Mouse (Mus musculus): ENCODE measurements around the gene Tmem120b. TPM values are rescaled to one million over a fixed set of nuclear protein-coding genes. Genes with fewer than 3 reads are reported as not detected.

The Tmem120b gene
- polyA plus RNA-seq, 1 experiment from 2014 or later: 11.9 TPM

GRCm38 (mm10) chr5:123147569-123147968 lies 79.4 kb downstream of the Tmem120b start:
- Histone ChIP-seq H3K9me3 (ENCODE audit: low read length) (no peaks in the 10 kb centered on the region), H3K4me1 (ENCODE audit: insufficient read depth, low read depth, low read length) (peaks cover 19% of the 10 kb centered on the region), H3K4me2 (replicated peaks; ENCODE audit: low read depth, low read length) (no peak overlapping the region), H3K36me3 (ENCODE audit: insufficient read depth, low read length) (peaks cover 14% of the 10 kb centered on the region), H3K9ac (replicated peaks; ENCODE audit: low read depth) (no peak overlapping the region), H3K27ac (ENCODE audit: low read length) (no peak overlapping the region), H3K4me3 (ENCODE audit: low read depth, low read length) (no peak overlapping the region), H3K27me3 (replicated peaks; ENCODE audit: insufficient read depth, low read length) (no peaks in the 10 kb centered on the region)
- 81% methylated on average over 17 of the region's 17 CpGs for WGBS
- TF ChIP-seq CTCF (IDR thresholded peaks at IDR 0.05) (no peak), EP300 (IDR thresholded peaks at IDR 0.05) (no peak)
- ATAC-seq (no peak), DNase-seq (ENCODE audit: low spot score) (no peak)

DNA sequence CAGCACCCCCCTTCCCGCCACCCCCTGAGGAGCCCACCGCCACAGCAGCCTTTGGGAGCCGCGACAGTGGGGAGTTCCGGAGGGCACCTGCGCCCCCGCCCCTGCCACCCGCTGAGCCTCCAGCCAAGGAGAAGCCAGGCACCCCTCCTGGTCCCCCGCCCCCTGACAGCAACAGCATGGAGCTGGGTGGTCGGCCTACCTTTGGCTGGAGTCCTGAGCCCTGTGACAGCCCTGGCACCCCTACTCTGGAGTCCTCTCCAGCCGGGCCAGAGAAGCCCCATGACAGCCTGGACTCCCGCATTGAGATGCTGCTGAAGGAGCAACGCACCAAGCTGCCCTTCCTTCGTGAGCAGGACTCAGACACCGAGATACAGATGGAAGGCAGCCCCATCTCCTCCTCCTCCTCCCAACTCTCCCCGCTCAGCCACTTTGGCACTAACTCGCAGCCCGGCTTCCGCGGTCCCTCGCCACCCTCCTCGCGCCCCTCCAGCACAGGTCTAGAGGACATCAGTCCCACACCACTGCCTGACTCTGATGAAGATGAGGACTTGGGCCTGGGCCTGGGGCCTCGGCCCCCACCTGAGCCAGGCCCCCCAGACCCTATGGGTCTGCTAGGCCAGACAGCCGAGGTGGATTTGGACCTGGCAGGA lies 80.0 kb downstream of the Tmem120b start:
- no peak for TF ChIP-seq CTCF (IDR thresholded peaks at IDR 0.05)
- no peak for TF ChIP-seq EP300 (IDR thresholded peaks at IDR 0.05)
- H3K4me2 ChIP-seq (replicated peaks; ENCODE audit: low read depth, low read length): no peak overlapping the region
- no peak overlapping the region for H3K9ac ChIP-seq (replicated peaks; ENCODE audit: low read depth)
- peaks cover 19% of the 10 kb centered on the region for H3K36me3 ChIP-seq (ENCODE audit: insufficient read depth, low read length)
- DNase-seq (ENCODE audit: low spot score) (no peak), ATAC-seq (no peak)
- peaks cover 19% of the 10 kb centered on the region for H3K4me1 ChIP-seq (ENCODE audit: insufficient read depth, low read depth, low read length)
- H3K27ac ChIP-seq (ENCODE audit: low read length): no peak overlapping the region
- WGBS: 77% methylated on average over 25 of the region's 25 CpGs
- no peak overlapping the region for H3K4me3 ChIP-seq (ENCODE audit: low read depth, low read length)
- H3K9me3 ChIP-seq (ENCODE audit: low read length): no peaks in the 10 kb centered on the region
- H3K27me3 ChIP-seq (replicated peaks; ENCODE audit: insufficient read depth, low read length): no peaks in the 10 kb centered on the region

DNA sequence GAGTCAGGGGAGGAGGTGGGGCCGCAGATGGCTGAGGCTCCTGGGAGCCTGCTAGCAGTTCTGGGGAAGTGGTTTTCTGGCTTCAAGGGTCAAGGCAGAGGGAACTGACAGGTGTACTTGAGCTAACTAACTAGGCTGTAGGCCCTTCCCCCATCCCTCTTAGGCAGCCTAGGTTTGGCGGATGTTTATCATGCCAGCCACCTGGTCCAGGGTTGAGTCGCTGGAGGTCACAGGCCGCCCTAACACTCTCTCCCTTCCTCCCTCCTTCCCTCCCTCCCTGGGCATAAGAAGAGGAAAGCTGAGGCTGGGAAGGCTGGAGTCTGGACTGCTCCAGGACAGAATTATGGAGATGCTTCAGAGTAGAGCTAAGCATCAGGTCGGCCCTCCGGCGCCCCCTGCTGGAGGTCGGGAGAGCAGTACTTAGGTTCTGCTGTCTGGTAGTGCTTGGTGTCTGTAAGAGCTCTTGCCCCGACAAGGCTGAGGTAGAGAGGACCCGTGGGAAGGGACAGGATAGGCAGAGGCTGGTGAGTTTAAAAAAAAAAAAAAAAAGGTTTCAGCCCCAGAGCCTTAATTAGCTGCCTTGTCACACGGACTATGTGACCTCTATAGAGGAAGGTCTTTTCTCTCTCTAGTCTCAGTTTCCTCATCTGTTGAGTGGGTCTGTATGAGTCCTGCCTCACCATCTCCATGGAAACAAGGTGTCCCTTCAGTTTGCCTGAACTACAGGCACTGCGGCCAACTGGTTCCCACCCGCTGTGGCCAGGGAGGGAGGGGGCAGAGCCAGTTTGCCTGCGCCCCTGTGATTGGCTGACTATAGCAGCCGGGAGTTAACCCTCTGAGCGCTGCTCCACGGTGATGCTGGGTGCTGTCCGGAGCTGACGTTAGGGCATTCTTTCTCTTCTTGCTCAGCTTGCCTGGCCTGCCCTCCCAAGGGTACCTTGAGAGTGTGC lies 81.5 kb downstream of the Tmem120b start:
- H3K4me2 ChIP-seq (replicated peaks; ENCODE audit: low read depth, low read length): peak overlapping the region; percentile 53
- 3% methylated on average over 19 of the region's 19 CpGs for WGBS
- TF ChIP-seq CTCF (IDR thresholded peaks at IDR 0.05) (peak; percentile 97), EP300 (IDR thresholded peaks at IDR 0.05) (peak; percentile 47; the same call in 1 of the 2 replicates)
- H3K9ac ChIP-seq (replicated peaks; ENCODE audit: low read depth): 0 out of 2 replicates have a peak overlapping the region, but pooled peaks have one; percentile 19
- peak overlapping the region; percentile 26 for H3K4me3 ChIP-seq (ENCODE audit: low read depth, low read length)
- ATAC-seq (peak; percentile 90), DNase-seq (ENCODE audit: low spot score) (peak; percentile 95)
- peak overlapping the region; percentile 47 for H3K27ac ChIP-seq (ENCODE audit: low read length)
- peaks cover 11% of the 10 kb centered on the region for H3K4me1 ChIP-seq (ENCODE audit: insufficient read depth, low read depth, low read length)
- H3K36me3 ChIP-seq (ENCODE audit: insufficient read depth, low read length): peaks cover 19% of the 10 kb centered on the region
- H3K27me3 ChIP-seq (replicated peaks; ENCODE audit: insufficient read depth, low read length): no peaks in the 10 kb centered on the region
- H3K9me3 ChIP-seq (ENCODE audit: low read length): no peaks in the 10 kb centered on the region

DNA sequence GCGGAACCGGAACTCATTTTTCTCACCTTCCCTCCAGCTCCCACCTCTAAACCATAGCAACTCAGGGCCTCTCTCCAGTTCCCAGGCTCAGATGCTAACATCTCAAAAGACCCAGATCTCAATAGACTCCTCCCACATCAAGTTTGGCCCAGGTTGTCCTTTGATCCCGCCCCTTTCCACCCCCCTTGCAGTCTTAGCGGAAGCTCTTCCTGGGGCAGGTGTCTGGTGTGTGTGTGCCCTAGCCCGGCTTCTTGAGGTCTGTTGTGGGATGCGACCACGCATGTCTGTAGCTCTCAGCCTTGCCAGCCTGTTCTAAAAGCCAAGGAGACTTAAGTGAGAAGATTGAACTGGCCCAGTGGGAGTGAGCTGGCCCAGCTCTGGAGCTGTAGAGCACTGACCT lies 82.4 kb downstream of the Tmem120b start:
- H3K9me3 ChIP-seq (ENCODE audit: low read length): no peaks in the 10 kb centered on the region
- 19% methylated on average over 7 of the region's 7 CpGs for WGBS
- 0 out of 2 replicates have a peak, but pooled peaks have one; percentile 6 for ATAC-seq

GRCm38 (mm10) chr5:123151077-123151476 lies 82.9 kb downstream of the Tmem120b start:
- Histone ChIP-seq H3K27ac (ENCODE audit: low read length) (peak overlapping the region; percentile 47), H3K36me3 (ENCODE audit: insufficient read depth, low read length) (peaks cover 19% of the 10 kb centered on the region), H3K4me3 (ENCODE audit: low read depth, low read length) (peak overlapping the region; percentile 26; the same call in 1 of the 2 replicates), H3K4me1 (ENCODE audit: insufficient read depth, low read depth, low read length) (peaks cover 11% of the 10 kb centered on the region), H3K9me3 (ENCODE audit: low read length) (no peaks in the 10 kb centered on the region), H3K9ac (replicated peaks; ENCODE audit: low read depth) (no peak overlapping the region), H3K27me3 (replicated peaks; ENCODE audit: insufficient read depth, low read length) (no peaks in the 10 kb centered on the region), H3K4me2 (replicated peaks; ENCODE audit: low read depth, low read length) (peak overlapping the region; percentile 53)
- peak; percentile 7; the same call in 1 of the 2 replicates for TF ChIP-seq EP300 (IDR thresholded peaks at IDR 0.05)
- TF ChIP-seq CTCF (IDR thresholded peaks at IDR 0.05): no peak
- peak; percentile 58 for ATAC-seq
- DNase-seq (ENCODE audit: low spot score): peak; percentile 89
- 13% methylated on average over 7 of the region's 7 CpGs for WGBS

More for the DNA sequence above, 82.4 kb downstream of the Tmem120b start:
- Histone ChIP-seq H3K9ac (replicated peaks; ENCODE audit: low read depth) (no peak overlapping the region), H3K4me2 (replicated peaks; ENCODE audit: low read depth, low read length) (peak overlapping the region; percentile 53), H3K27ac (ENCODE audit: low read length) (peak overlapping the region; percentile 47), H3K27me3 (replicated peaks; ENCODE audit: insufficient read depth, low read length) (no peaks in the 10 kb centered on the region), H3K4me3 (ENCODE audit: low read depth, low read length) (peak overlapping the region; percentile 26; the same call in 1 of the 2 replicates), H3K36me3 (ENCODE audit: insufficient read depth, low read length) (peaks cover 19% of the 10 kb centered on the region), H3K4me1 (ENCODE audit: insufficient read depth, low read depth, low read length) (peaks cover 11% of the 10 kb centered on the region)
- DNase-seq (ENCODE audit: low spot score): peak; percentile 41
- TF ChIP-seq CTCF (IDR thresholded peaks at IDR 0.05) (no peak), EP300 (IDR thresholded peaks at IDR 0.05) (no peak)

Data from lung, postnatal 0 days (tissue).